ENCODE assay signal across 15 mouse cellular contexts in the genomic region with DNA sequence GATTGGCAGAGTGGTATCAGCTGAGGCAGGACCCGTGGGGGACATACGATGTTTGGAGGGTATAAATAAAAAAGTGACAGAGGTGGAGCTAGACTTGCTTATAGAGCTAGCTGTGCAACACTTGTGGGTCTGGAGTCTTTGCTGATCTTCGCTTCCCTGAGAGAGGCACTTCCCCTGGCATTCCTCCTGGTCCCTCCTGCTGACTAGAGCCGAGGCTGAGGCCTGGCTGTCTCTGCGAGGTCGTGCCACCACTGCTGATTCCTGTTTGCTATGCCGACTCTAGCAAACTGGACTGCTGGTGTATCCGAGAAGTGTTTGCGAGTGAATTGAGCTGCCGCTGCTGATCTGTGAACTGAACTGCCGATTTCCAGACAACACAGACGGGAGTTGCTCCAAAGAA.
"Had no signal": no experiment of that assay in that cellular context is flagged by ENCODE, and none has a peak within 500 bp of the region (broad histone marks: within the 10 kb centered on the region; RNA-seq: fewer than 3 reads in every experiment).

No protein-coding gene starts in this region.

- H3K4me3 ChIP-seq: lung, embryonic 15.5 days; megakaryocyte, embryonic 14.5 days; midbrain, embryonic 13.5 days; midbrain, embryonic 15.5 days; neural tube, embryonic 12.5 days; stomach, embryonic 15.5 days had no signal

- H3K27me3 ChIP-seq: lung, embryonic 15.5 days; megakaryocyte, embryonic 14.5 days; midbrain, embryonic 13.5 days; midbrain, embryonic 15.5 days; neural tube, embryonic 12.5 days; stomach, embryonic 15.5 days had no signal

- DNase-seq: lung, adult 2 months; lung, postnatal 14 days; lung, postnatal 36 days; right cerebral cortex, postnatal 14 days; thymus, adult 2 months; thymus, postnatal 25 days; thymus, postnatal 4 days had no signal

- H3K4me1 ChIP-seq: midbrain, embryonic 15.5 days; neural tube, embryonic 12.5 days had no signal

- H3K27ac ChIP-seq: lung, embryonic 15.5 days; macrophage; midbrain, embryonic 13.5 days; midbrain, embryonic 15.5 days; neural tube, embryonic 12.5 days; stomach, embryonic 15.5 days; stomach, postnatal 0 days had no signal
